Mouse (Mus musculus): ENCODE results near the gene Jazf1. TPM values are rescaled to one million over a fixed set of nuclear protein-coding genes. Genes with fewer than 3 reads are reported as not detected.

Jazf1 gene
- total and polyA plus RNA-seq, 3 experiments: not detected

- DNase-seq (ENCODE audit: low read depth, low spot score): no peak
- no peak overlapping the region for H3K4me3 ChIP-seq (ENCODE audit: control insufficient read depth in 1 of 2, insufficient read depth in 1 of 2, low read depth in 2 of 2, low read length in 2 of 2)
- no peak overlapping the region for H3K9ac ChIP-seq (ENCODE audit: control insufficient read depth, low read depth, low read length, poor library complexity, severe bottlenecking)
- TF ChIP-seq GABPA (IDR thresholded peaks at IDR 0.05; ENCODE audit: low read depth, low read length) (no peak), ZMIZ1 (IDR thresholded peaks at IDR 0.05; ENCODE audit: low read depth, low read length) (no peak), USF1 (IDR thresholded peaks at IDR 0.05; ENCODE audit: low read depth, low read length) (no peak), SMC3 (IDR thresholded peaks at IDR 0.05; ENCODE audit: low read depth, low read length) (no peak)
- H3K27me3 ChIP-seq (ENCODE audit: control insufficient read depth in 1 of 2, insufficient read depth in 2 of 2, low read length in 2 of 2): no peaks in the 10 kb centered on the region
- H3K4me1 ChIP-seq (ENCODE audit: control insufficient read depth in 1 of 2, insufficient read depth in 2 of 2, low read length in 2 of 2): no peaks in the 10 kb centered on the region
- no peaks in the 10 kb centered on the region for H3K36me3 ChIP-seq (ENCODE audit: control insufficient read depth in 1 of 2, insufficient read depth in 2 of 2, low read length in 2 of 2)
- no peaks in the 10 kb centered on the region for H3K9me3 ChIP-seq (replicated peaks; ENCODE audit: insufficient read depth, low read length)
- no peaks in the 10 kb centered on the region for H3K79me2 ChIP-seq (ENCODE audit: control insufficient read depth, insufficient read depth, low read length, poor library complexity)
- H3K27ac ChIP-seq (ENCODE audit: control insufficient read depth, low read depth, low read length): no peak overlapping the region
Observed at GRCm38 (mm10) chr6:53071732-53072131, 3.3 kb upstream of the Jazf1 start.

- H3K27me3 ChIP-seq (ENCODE audit: control insufficient read depth in 1 of 2, insufficient read depth in 2 of 2, low read length in 2 of 2): no peaks in the 10 kb centered on the region
- H3K9me3 ChIP-seq (replicated peaks; ENCODE audit: insufficient read depth, low read length): no peaks in the 10 kb centered on the region
- no peaks in the 10 kb centered on the region for H3K4me1 ChIP-seq (ENCODE audit: control insufficient read depth in 1 of 2, insufficient read depth in 2 of 2, low read length in 2 of 2)
- H3K27ac ChIP-seq (ENCODE audit: control insufficient read depth, low read depth, low read length): no peak overlapping the region
- DNase-seq (ENCODE audit: low read depth, low spot score): no peak
- no peak overlapping the region for H3K9ac ChIP-seq (ENCODE audit: control insufficient read depth, low read depth, low read length, poor library complexity, severe bottlenecking)
- TF ChIP-seq MYB (IDR thresholded peaks at IDR 0.05; ENCODE audit: low read depth, low read length) (no peak), ZC3H11A (IDR thresholded peaks at IDR 0.05; ENCODE audit: low read depth, low read length) (no peak), GABPA (IDR thresholded peaks at IDR 0.05; ENCODE audit: low read depth, low read length) (no peak), JUND (IDR thresholded peaks at IDR 0.05; ENCODE audit: low read depth, low read length) (no peak), ETS1 (IDR thresholded peaks at IDR 0.05; ENCODE audit: low read depth, low read length) (no peak), ZKSCAN1 (IDR thresholded peaks at IDR 0.05; ENCODE audit: low read depth, low read length) (no peak)
- no peaks in the 10 kb centered on the region for H3K36me3 ChIP-seq (ENCODE audit: control insufficient read depth in 1 of 2, insufficient read depth in 2 of 2, low read length in 2 of 2)
- H3K79me2 ChIP-seq (ENCODE audit: control insufficient read depth, insufficient read depth, low read length, poor library complexity): no peaks in the 10 kb centered on the region
- H3K4me3 ChIP-seq (ENCODE audit: control insufficient read depth in 1 of 2, insufficient read depth in 1 of 2, low read depth in 2 of 2, low read length in 2 of 2): no peak overlapping the region
Observed at GRCm38 (mm10) chr6:53069976-53070575, 1.6 kb upstream of the Jazf1 start.

- H3K27me3 ChIP-seq (ENCODE audit: control insufficient read depth in 1 of 2, insufficient read depth in 2 of 2, low read length in 2 of 2): no peaks in the 10 kb centered on the region
- TF ChIP-seq GABPA (IDR thresholded peaks at IDR 0.05; ENCODE audit: low read depth, low read length): no peak
- TF ChIP-seq POLR2A (IDR thresholded peaks at IDR 0.05; ENCODE audit: control insufficient read depth in 1 of 2, insufficient read depth in 1 of 2, low read depth in 1 of 2, low read length in 2 of 2, poor library complexity in 1 of 2): no peak
- TF ChIP-seq GATA1 (IDR thresholded peaks at IDR 0.05; ENCODE audit: low read depth, low read length): no peak
- no peak for TF ChIP-seq NRF1 (IDR thresholded peaks at IDR 0.05; ENCODE audit: insufficient read depth, low read depth, low read length, poor library complexity, severe bottlenecking)
- TF ChIP-seq ZNF384 (IDR thresholded peaks at IDR 0.05; ENCODE audit: low read depth, low read length): no peak
- no peak for TF ChIP-seq CHD2 (IDR thresholded peaks at IDR 0.05; ENCODE audit: low read length)
- no peaks in the 10 kb centered on the region for H3K79me2 ChIP-seq (ENCODE audit: control insufficient read depth, insufficient read depth, low read length, poor library complexity)
- H3K4me1 ChIP-seq (ENCODE audit: control insufficient read depth in 1 of 2, insufficient read depth in 2 of 2, low read length in 2 of 2): no peaks in the 10 kb centered on the region
- no peak overlapping the region for H3K27ac ChIP-seq (ENCODE audit: control insufficient read depth, low read depth, low read length)
- no peak overlapping the region for H3K9ac ChIP-seq (ENCODE audit: control insufficient read depth, low read depth, low read length, poor library complexity, severe bottlenecking)
- no peak for DNase-seq (ENCODE audit: low read depth, low spot score)
- no peaks in the 10 kb centered on the region for H3K36me3 ChIP-seq (ENCODE audit: control insufficient read depth in 1 of 2, insufficient read depth in 2 of 2, low read length in 2 of 2)
- H3K4me3 ChIP-seq (ENCODE audit: control insufficient read depth in 1 of 2, insufficient read depth in 1 of 2, low read depth in 2 of 2, low read length in 2 of 2): no peak overlapping the region
- no peaks in the 10 kb centered on the region for H3K9me3 ChIP-seq (replicated peaks; ENCODE audit: insufficient read depth, low read length)
Observed at GRCm38 (mm10) chr6:53068875-53069178, 396 bp upstream of the Jazf1 start.
